Mouse (Mus musculus): ENCODE results near the gene Chac2. TPM values are rescaled to one million over a fixed set of nuclear protein-coding genes. Genes with fewer than 3 reads are reported as not detected.
"Not testable (repeated sequence)": the region's sequence is repeated elsewhere in the genome, so short reads cannot be mapped to it uniquely, and the experiment has no call there.

The Chac2 gene
- polyA plus RNA-seq (2012; rRNA removed) (14.0 and 25.3 TPM in 2 replicates), polyA plus RNA-seq (2014; fragmentation: Nextera tagmentation; extraction: Ambion mirVana) (84.8 and 86.8 TPM in 2 replicates)

GRCm38 (mm10) chr11:30985877-30986624 is at the start of gene Chac2:
Gene Chac2 (minus strand): TSS chr11:30986350.
- no peaks in the 10 kb centered on the region for H3K9me3 ChIP-seq (ENCODE audit: control insufficient read depth, low read length)
- peak; percentile 41 for TF ChIP-seq EP300 (IDR thresholded peaks at IDR 0.05; ENCODE audit: low read depth)
- no peak for TF ChIP-seq CTCF (IDR thresholded peaks at IDR 0.05; ENCODE audit: low read depth)
- H3K9ac ChIP-seq (replicated peaks) = peak within 1 kb of the TSS; percentile 95
- H3K27ac ChIP-seq = peak within 1 kb of the TSS; percentile 79
- peaks cover 0 to 6% of the 10 kb centered on the region in 2 experiments; a peak in 2 of 4 replicates for H3K4me1 ChIP-seq (replicated peaks; ENCODE audit: control insufficient read depth in 2 of 2, insufficient read depth in 2 of 2, low read length in 1 of 2)
- WGBS (ENCODE audit: insufficient replicate concordance) = under 1% methylated on average over 22 of the region's 22 CpGs
- peak within 1 kb of the TSS; percentile 69 to 100 for H3K4me3 ChIP-seq (ENCODE audit: insufficient read depth in 1 of 2, low read depth in 2 of 2, low read length in 2 of 2)
- H3K27me3 ChIP-seq (ENCODE audit: control insufficient read depth, insufficient read depth, low read length) = no peaks in the 10 kb centered on the region
- ATAC-seq (ENCODE audit: insufficient read depth) = peak; percentile 99
- H3K4me2 ChIP-seq (ENCODE audit: low read depth) = peak within 1 kb of the TSS; percentile 83
- H3K36me3 ChIP-seq (replicated peaks; ENCODE audit: control insufficient read depth, insufficient read depth, low read depth) = peaks cover 6% of the 10 kb centered on the region
- DNase-seq (ENCODE audit: low read depth in 3 of 3, low spot score in 3 of 3) = peak; percentile 84 to 88 (median 85)

GRCm38 (mm10) chr11:31034958-31035357 is 48.8 kb upstream of the Chac2 start:
- ATAC-seq (ENCODE audit: insufficient read depth) (no peak), DNase-seq (ENCODE audit: low read depth in 3 of 3, low spot score in 3 of 3) (no peak)
- Histone ChIP-seq H3K27ac (no peak overlapping the region), H3K4me1 (replicated peaks; ENCODE audit: control insufficient read depth in 2 of 2, insufficient read depth in 2 of 2, low read length in 1 of 2) (no peaks in the 10 kb centered on the region), H3K36me3 (replicated peaks; ENCODE audit: control insufficient read depth, insufficient read depth, low read depth) (no peaks in the 10 kb centered on the region), H3K9ac (replicated peaks) (no peak overlapping the region), H3K4me2 (ENCODE audit: low read depth) (no peak overlapping the region), H3K9me3 (ENCODE audit: control insufficient read depth, low read length) (no peaks in the 10 kb centered on the region), H3K4me3 (ENCODE audit: insufficient read depth in 1 of 2, low read depth in 2 of 2, low read length in 2 of 2) (no peak overlapping the region), H3K27me3 (ENCODE audit: control insufficient read depth, insufficient read depth, low read length) (no peaks in the 10 kb centered on the region)
- no peak for TF ChIP-seq CTCF (IDR thresholded peaks at IDR 0.05; ENCODE audit: low read depth)
- WGBS (ENCODE audit: insufficient replicate concordance) = 85% methylated on average over 4 of the region's 4 CpGs

GRCm38 (mm10) chr11:31017466-31017865 is 31.3 kb upstream of the Chac2 start:
- 78% methylated on average over 15 of the region's 15 CpGs for WGBS (ENCODE audit: insufficient replicate concordance)

GRCm38 (mm10) chr11:31009668-31010067 is 23.5 kb upstream of the Chac2 start:
- H3K9me3 ChIP-seq (ENCODE audit: control insufficient read depth, low read length); H3K27me3 ChIP-seq (ENCODE audit: control insufficient read depth, insufficient read depth, low read length); H3K27ac ChIP-seq; ATAC-seq (ENCODE audit: insufficient read depth); H3K36me3 ChIP-seq (replicated peaks; ENCODE audit: control insufficient read depth, insufficient read depth, low read depth); H3K4me1 ChIP-seq (replicated peaks; ENCODE audit: control insufficient read depth in 2 of 2, insufficient read depth in 2 of 2, low read length in 1 of 2); H3K9ac ChIP-seq (replicated peaks); H3K4me3 ChIP-seq (ENCODE audit: insufficient read depth in 1 of 2, low read depth in 2 of 2, low read length in 2 of 2): not testable (repeated sequence)
- 68% methylated on average over 1 of the region's 1 CpGs for WGBS (ENCODE audit: insufficient replicate concordance)
- peak overlapping the region; percentile 37 for H3K4me2 ChIP-seq (ENCODE audit: low read depth)
- DNase-seq (ENCODE audit: low read depth in 3 of 3, low spot score in 3 of 3) = peak in 1 of 3 experiments; percentile 31

More at GRCm38 (mm10) chr11:31017466-31017865, 31.3 kb upstream of the Chac2 start:
- H3K9ac ChIP-seq (replicated peaks); DNase-seq (ENCODE audit: low read depth in 3 of 3, low spot score in 3 of 3); H3K4me1 ChIP-seq (replicated peaks; ENCODE audit: control insufficient read depth in 2 of 2, insufficient read depth in 2 of 2, low read length in 1 of 2); H3K4me3 ChIP-seq (ENCODE audit: insufficient read depth in 1 of 2, low read depth in 2 of 2, low read length in 2 of 2); H3K36me3 ChIP-seq (replicated peaks; ENCODE audit: control insufficient read depth, insufficient read depth, low read depth); ATAC-seq (ENCODE audit: insufficient read depth); H3K9me3 ChIP-seq (ENCODE audit: control insufficient read depth, low read length); H3K4me2 ChIP-seq (ENCODE audit: low read depth); H3K27me3 ChIP-seq (ENCODE audit: control insufficient read depth, insufficient read depth, low read length); H3K27ac ChIP-seq: not testable (repeated sequence)

- H3K27ac ChIP-seq = peak overlapping the region; percentile 93
- peak overlapping the region; percentile 59 for H3K9ac ChIP-seq (replicated peaks)
- TF ChIP-seq EP300 (IDR thresholded peaks at IDR 0.05; ENCODE audit: low read depth) = peak; percentile 94
- TF ChIP-seq CTCF (IDR thresholded peaks at IDR 0.05; ENCODE audit: low read depth) = no peak
- DNase-seq (ENCODE audit: low read depth in 3 of 3, low spot score in 3 of 3) (peak; percentile 70 to 80 (median 80)), ATAC-seq (ENCODE audit: insufficient read depth) (peak; percentile 87)
- peak overlapping the region; percentile 65 for H3K4me2 ChIP-seq (ENCODE audit: low read depth)
- H3K4me1 ChIP-seq (replicated peaks; ENCODE audit: control insufficient read depth in 2 of 2, insufficient read depth in 2 of 2, low read length in 1 of 2) = peaks cover 45% of the 10 kb centered on the region in 2 experiments
- H3K4me3 ChIP-seq (ENCODE audit: insufficient read depth in 1 of 2, low read depth in 2 of 2, low read length in 2 of 2) = no peak overlapping the region; a peak in 1 of 4 replicates
- 25% methylated on average over 4 of the region's 4 CpGs for WGBS (ENCODE audit: insufficient replicate concordance)
- H3K9me3 ChIP-seq (ENCODE audit: control insufficient read depth, low read length) = no peaks in the 10 kb centered on the region
- H3K27me3 ChIP-seq (ENCODE audit: control insufficient read depth, insufficient read depth, low read length) = no peaks in the 10 kb centered on the region
- peaks cover 2% of the 10 kb centered on the region; the same call in 1 of the 2 replicates for H3K36me3 ChIP-seq (replicated peaks; ENCODE audit: control insufficient read depth, insufficient read depth, low read depth)
These were observed 15.2 kb upstream of the Chac2 start for GRCm38 (mm10) chr11:31001169-31001908.

All from liver, embryonic 14.5 days (tissue).